Mouse (Mus musculus) thymus, postnatal 36 days (tissue): Measurements from ENCODE around the gene Spindoc.
"Not testable (repeated sequence)": the region's sequence is repeated elsewhere in the genome, so short reads cannot be mapped to it uniquely, and the experiment has no call there.

Experiments
- DNase-seq, 2 experiments: peaks; one replicate each; pipeline ENCODE4 v3.0.0; 2022; ENCODE audit warnings: mixed read lengths in 2 of 2

The Spindoc gene

DNA sequence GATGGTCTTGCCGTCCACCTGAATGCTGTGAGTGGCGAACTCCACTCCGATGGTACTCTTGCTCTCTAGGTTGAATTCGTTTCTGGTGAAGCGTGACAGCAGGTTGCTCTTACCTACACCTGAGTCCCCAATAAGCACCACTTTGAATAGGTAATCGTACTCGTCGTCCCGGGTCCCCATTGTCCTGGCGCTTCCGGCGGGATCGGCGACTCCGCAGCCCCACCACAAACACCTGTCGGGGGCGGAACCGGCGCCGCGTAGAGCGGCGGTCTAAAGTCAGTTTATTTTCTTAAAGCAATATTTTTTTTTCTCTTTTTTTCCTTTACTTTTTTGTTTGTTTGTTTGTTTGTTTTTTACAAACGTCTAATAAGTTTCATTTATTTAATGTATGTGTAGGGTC, 16.1 kb upstream of the Spindoc start:
- DNase-seq = not testable (repeated sequence)

GRCm38 (mm10) chr19:7396867-7397826, 14.4 kb upstream of the Spindoc start:
- peak in 1 of 2 experiments; percentile 20 for DNase-seq

DNA sequence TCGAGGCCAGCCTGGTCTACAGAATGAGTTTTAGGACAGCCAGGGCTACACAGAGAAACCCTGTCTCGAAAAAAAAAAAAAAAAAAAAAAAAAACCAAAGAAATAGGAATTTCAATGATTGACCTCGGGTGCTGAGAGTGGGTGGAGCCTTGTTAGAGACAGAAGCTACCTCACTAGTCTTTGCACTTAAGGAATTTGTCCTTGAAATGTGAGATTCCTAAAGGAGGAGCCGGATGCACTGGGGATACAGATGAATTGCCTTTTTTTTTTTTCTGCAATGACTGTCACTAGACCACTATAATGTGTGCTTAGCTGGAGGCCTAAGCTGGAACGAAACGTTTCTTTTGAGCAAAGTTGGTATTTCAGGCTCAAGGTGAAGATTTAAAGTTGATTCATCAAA, 5.7 kb upstream of the Spindoc start:
- no peak for DNase-seq

- DNase-seq = no peak
Measured at GRCm38 (mm10) chr19:7386042-7386441, 3.2 kb upstream of the Spindoc start.

- DNase-seq = peak; percentile 80 to 84
Measured at GRCm38 (mm10) chr19:7382248-7382902, 419 bp downstream of the Spindoc start.

GRCm38 (mm10) chr19:7381906-7382247, 917 bp downstream of the Spindoc start:
- no peak for DNase-seq

DNA sequence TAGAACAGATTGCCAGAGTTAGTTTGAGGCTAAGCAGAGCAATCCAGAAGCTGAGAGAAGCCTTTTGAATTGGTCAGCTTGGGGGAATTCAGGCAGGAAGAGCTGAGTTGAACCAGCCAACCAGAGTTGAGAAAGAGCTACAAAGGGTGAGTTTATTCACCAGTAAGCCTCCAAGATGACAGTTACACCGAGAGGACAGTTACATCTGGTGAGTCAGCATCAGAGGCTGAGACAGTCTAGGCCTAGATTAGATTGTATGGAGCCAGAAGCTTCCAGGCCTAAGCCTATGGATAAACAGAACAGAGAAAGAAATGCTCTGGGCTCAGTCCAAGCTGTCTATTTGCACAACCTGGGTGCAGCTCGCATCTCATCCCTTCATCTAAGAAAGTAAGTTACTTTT, 5.2 kb downstream of the Spindoc start:
- no peak for DNase-seq

DNA sequence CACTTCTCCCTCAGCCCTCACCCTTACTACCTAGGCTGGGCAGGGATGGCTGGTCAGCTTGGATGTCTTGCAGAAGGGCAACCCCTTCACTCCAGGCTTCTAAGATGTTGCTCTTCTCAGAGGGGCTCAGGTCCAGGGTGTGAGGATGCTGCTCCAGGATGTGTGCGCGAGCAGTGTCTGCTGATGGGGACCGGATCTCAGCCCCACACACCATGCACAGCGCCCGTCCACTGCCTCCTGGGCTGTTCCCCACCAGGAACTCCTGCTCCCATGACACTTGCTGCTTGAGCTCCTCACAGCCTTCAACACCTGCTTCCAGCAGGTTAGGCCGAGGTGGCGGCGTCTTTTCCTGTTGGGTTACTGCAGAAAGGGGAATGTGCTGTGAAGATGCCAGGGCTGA, 8.3 kb downstream of the Spindoc start:
- no peak for DNase-seq

DNA sequence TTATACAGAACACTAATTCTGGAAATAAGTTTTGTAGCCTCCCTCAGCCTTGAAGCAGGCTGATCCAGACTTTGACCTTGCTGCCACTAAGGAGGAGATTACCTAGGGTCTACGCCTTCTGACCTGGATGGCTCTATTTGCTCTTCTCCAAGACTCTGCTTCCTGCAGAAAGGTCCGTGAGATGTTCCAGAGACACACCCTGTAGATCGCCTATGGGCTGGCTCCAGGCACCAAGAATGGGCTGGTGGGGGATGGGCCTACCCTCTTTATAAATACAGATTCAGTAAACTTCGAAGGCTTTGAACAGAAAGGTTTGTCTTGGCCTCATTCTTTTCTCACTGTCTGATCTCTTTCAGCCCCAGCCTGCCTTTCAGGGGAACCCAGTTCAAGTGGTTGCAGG, 13.3 kb downstream of the Spindoc start:
- DNase-seq = not testable (repeated sequence)

DNA sequence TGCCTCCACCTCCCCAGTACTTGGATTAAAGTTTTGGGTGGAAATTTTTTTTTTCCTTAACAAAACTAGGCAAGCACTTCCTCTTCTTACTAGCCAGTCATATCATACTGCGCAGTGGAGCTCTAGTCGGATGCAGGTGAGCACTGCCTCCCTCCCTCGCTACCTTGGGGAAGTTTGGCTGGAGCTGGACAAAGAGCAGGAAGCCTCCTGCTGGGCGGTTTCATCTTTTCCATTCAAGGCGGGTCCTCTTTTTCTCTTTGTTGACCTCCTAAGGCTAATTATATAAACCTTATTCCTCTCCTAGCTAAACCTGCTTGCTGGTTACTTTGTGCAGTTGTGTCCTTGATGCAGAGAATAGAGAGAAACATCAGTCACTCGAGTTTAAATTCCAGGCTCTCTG, 29.2 kb downstream of the Spindoc start:
- DNase-seq = no peak

- DNase-seq = no peak
Measured at GRCm38 (mm10) chr19:7352809-7353495, 29.8 kb downstream of the Spindoc start.

DNA sequence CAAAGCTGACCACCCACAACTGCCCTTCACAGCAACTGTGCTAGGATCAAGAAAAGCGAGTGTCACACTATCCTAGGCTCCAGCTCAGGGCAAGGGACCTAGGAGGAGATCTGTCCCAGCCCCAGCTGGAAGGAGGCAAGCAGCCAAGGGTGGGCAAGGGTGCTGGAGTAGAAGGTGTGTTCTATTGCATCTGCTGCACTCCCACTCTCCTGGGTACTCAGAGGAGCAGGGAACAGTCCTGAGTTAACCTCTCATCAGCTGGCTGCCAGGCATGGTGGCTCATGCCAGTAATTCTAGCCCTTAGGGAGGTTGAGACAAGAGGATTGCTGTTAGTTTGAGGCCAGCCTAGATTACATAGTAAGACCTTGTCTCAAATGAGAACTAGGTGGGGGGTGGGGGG, 32.8 kb downstream of the Spindoc start:
- DNase-seq = no peak

DNA sequence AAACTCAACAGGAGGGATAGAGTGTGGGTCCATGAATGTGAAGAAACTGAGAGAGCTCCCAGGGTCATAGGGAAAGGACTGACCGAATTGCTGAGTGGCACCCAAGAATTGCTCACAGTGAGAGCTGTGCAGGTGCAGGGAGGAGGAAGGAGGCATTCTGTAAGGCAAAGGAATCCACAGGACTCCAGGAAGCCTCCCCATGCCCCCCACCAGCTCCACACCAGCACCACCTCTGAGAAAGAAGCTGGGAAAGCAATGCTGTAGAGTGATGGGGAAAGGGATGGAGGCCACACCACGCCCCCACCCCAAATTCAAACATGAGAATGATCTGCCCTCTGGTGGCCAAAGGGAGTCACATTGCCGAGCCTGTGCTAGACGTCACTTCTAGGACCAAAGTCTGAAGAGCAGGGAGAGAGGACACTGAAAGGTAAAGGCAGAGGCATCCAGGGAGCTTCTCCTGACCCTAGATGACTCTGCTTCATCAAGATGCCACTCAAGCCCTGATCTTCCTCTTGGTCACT, 37.5 kb downstream of the Spindoc start:
- peak; percentile 62 to 64 for DNase-seq

DNA sequence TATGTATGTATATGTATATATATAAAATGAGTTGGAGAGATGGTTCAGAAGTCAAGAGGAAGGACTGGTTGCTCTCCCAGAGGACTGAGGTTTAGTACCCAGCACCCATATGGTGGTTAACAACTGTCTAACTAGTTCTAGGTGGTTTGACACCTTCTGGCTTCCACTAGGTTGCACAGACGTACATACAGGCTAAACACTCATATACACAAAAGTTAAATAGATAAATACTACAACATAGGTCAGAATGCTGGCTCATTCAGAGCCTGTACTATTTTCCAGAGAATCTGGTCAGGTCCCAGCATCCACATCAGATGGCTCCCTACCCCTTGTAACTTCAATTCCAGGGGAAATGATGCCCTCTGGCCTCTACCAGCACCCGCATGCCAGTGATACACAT, 40.1 kb downstream of the Spindoc start:
- DNase-seq = no peak

DNA sequence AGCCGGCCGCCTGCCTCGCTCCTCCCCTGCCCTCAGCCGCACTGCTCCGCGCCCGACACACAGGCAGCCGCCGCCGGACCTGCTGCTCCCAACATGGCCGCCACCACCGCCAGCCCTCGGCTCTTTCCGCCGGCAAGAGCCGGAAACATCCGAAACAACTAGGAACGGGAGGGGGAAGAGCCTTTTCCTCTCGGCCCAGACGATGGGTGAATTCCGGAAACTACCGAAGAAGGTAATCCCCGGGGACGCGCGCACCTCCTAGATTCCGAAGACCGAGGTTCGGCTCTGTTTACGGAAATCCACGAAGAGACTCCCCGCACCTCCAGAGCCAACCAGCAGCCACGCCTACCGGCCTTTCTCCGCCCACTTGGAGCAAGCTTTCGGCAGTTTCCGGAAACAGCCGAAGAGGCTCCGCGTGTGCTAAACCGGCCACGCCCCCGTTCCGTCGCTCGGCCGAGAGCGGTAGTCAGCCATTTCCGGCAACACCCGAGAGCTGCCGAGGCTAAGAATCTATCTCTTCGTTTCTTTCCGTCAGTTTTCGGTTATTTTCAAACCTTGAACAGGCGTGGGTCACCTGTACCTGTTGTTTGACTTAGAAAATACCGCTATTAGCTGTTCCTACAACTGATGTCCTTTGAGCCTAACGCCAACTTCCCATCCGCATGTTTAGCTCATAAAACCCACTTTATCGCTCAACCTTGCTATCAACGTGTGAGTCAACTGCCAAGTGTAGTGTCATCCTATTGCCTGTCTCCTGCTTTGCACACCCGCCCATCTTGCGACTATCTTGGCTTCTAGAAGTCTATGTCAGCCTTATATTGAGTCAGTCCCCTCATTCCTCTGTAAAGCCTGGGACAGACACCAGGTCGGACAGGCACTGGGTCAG, 41.0 kb downstream of the Spindoc start, which contains the start of gene Mark2:
Gene Mark2 (minus strand): TSS at position 349 of the 886 bp plus-strand sequence.
- DNase-seq = peak; percentile 99

DNA sequence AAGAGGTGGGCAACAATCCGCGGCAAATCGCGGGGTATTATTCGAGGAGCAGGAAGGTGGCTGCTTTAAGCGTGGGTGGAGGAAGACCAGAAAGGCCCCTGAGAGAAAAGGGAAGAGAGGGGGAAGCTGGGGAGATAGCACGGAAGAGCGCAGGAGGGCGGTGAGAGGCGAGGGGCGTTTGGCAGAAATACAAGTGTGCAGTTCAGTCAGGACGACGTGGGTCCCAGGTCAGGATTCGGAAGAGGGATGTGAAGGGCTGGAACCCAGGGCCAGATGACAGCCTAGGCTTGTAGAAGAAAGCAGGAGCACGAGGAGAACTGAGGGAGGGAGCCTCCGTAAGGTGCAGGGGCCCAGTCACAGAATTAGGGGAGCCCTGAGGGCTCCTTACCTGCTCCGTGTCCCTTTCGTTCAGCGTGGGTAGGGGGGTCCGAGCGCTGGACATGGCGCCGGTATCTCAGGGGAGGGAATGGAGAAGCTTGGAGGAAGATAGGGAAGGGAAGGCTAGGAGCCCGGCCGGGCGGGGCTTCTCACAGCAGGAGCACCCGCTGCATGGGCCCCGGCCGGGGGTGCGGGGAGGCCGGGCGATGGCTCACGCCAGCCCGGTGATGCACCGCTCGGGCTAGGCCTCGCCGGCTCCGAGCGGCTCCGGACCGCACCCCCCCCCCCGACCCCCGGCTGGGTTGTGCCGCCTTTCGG, 41.9 kb downstream of the Spindoc start:
- peak; percentile 53 to 55 for DNase-seq

DNA sequence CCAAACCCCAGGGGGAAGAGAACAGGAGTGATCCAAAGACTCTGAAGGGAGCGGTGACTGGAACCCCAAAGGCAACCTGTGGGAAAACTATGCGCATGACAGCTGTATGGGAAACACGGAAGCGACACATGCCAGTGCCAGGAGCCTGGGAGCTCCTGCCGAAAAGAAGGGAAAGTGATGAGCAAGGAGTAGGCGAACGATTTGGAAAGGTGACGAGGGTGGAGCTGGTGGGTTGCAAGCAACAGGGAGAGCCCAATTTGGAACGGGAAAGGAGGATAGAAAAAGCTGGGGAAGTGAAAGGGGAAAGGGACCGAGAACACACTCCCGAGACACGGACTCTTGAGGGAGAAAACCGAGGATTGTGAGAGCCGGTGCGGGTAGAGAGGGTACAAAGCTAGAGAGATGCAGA, 42.4 kb downstream of the Spindoc start:
- DNase-seq = no peak

GRCm38 (mm10) chr19:7339867-7340266, 42.9 kb downstream of the Spindoc start:
- DNase-seq = no peak

GRCm38 (mm10) chr19:7339026-7339425, 43.8 kb downstream of the Spindoc start:
- DNase-seq = no peak

DNA sequence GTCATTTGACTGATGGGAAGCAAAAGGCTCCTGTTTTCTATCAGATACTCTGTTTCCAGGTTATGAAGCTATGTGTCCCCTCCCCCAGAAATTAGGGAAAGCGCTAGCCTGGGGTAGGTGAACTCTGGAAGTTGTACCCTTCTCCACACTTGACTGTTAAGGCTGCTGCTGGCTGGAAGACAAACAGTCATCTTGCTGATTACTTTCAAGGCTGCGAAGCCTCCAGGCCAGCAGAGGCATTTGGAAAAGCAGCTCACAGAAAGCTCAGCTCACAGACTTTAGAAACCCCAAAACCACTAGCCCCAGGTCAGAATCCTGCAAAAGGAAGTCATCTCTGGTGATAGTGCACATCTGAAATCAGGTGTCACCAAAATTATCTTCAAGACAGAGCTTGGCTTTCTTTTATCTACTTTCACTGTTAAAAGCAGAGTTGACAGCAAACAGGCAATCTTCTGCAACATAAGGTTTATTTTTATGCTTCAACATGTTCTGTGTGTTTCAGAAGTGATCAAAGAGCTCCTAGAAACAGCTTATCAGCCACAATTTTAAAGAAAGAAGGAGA, 44.9 kb downstream of the Spindoc start:
- DNase-seq = no peak

GRCm38 (mm10) chr19:7335656-7336055, 47.1 kb downstream of the Spindoc start:
- no peak for DNase-seq
